Mouse (Mus musculus) megakaryocyte, embryonic 14.5 days (primary cell): ENCODE measurements around the gene Ttc7b.

Experiments
- FLI1 ChIP-seq: IDR thresholded peaks from 2 replicates; pipeline ENCODE4 v1.6.1; 2012; ENCODE audit warnings: low read length, inconsistent platforms, mixed read lengths
- GATA1 ChIP-seq: IDR thresholded peaks from 3 replicates; pipeline ENCODE4 v1.6.1; 2012; ENCODE audit warnings: mixed read lengths, low read length, inconsistent platforms, borderline replicate concordance

GRCm38 (mm10) chr12:100544194-100544567 is 23.6 kb upstream of the Ttc7b start:
- TF ChIP-seq FLI1 (no peak), GATA1 (no peak)
